Mouse (Mus musculus) brain, embryonic 14.5 days (tissue): ENCODE measurements around the gene Mdga2.

Source experiments
- CTCF ChIP-seq: fragments of 200-500 bp; IDR thresholded peaks from 2 replicates; pipeline ENCODE4 v1.5.1; 2012; ENCODE audit warnings: inconsistent platforms, mild to moderate bottlenecking, moderate library complexity, borderline replicate concordance; ENCODE audit not compliant: insufficient read depth, insufficient read length; ENCODE audit errors: extremely low read depth
- POLR2A ChIP-seq: fragments of 200-500 bp; IDR thresholded peaks from 2 replicates; pipeline ENCODE4 v1.6.1; 2012; ENCODE audit warnings: mild to moderate bottlenecking, inconsistent platforms, borderline replicate concordance; ENCODE audit not compliant: poor library complexity, insufficient read depth, insufficient read length, severe bottlenecking; ENCODE audit errors: extremely low read depth

- TF ChIP-seq CTCF (no peak), POLR2A (no peak)
Measured at GRCm38 (mm10) chr12:66724474-66724873, 497.9 kb downstream of the Mdga2 start.
